Mouse (Mus musculus): ENCODE measurements around the gene Rhbdl1.

DNA sequence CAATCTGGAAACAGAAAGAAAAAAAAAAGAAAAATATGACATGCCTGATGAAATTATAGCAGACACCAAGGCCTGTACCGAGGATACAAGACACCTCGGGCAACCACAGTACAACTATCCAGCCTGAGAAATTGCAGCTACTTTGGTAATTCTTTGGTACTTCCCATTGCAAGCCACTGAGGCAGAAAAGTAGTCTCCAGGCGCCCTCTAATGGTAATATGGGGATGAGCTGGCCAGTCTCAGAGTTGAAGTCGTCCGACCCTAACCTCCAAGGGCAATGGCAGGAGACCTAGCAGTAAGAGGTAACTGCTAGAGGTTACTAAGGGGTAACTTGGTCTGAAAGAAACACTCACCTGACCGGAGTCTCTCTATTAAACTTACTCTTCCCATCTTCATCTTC lies 36.1 kb downstream of the Rhbdl1 start:
- TF ChIP-seq CTCF (IDR thresholded peaks at IDR 0.05; ENCODE audit: low read depth) = peak; percentile 93
- TF ChIP-seq EP300 (IDR thresholded peaks at IDR 0.05; ENCODE audit: low read depth) = no peak
